Mouse (Mus musculus): ENCODE data around the gene Rps6ka2. TPM values are rescaled to one million over a fixed set of nuclear protein-coding genes. Genes with fewer than 3 reads are reported as not detected.
"Not testable (repeated sequence)": the region's sequence is repeated elsewhere in the genome, so short reads cannot be mapped to it uniquely, and the experiment has no call there.

Rps6ka2 gene
- total RNA-seq, 2 experiments from 2014 or later: 21.2 to 32.6 TPM

GRCm38 (mm10) chr17:7168961-7169626 is 821 bp upstream of the Rps6ka2 start:
- peak; percentile 61 for ATAC-seq (replicated peaks; ENCODE audit: poor library complexity, severe bottlenecking)

GRCm38 (mm10) chr17:7170304-7171295 is 685 bp downstream of the Rps6ka2 start:
- ATAC-seq (replicated peaks; ENCODE audit: poor library complexity, severe bottlenecking): no peak

GRCm38 (mm10) chr17:7173331-7174028 is 3.6 kb downstream of the Rps6ka2 start:
- ATAC-seq (replicated peaks; ENCODE audit: poor library complexity, severe bottlenecking): no peak

DNA sequence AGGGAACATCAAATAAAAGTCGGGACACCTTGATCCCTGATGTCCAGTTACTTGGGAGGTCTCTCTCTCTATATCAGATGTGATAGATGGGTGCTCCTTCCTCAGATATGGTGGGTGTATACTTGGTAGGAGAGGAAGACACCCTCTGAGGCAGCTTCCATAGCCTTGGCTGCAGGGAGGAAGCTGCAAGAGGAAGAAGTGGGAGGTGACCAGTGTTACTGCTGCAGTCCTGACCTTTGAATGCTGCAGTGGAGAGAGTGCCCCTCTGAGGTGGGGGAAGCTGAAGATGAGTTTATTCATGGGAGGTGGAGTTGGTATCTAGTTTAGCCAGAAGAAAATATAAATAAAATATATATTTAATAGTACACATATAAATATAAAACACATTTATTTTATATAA is 5.4 kb downstream of the Rps6ka2 start:
- 0 out of 2 replicates have a peak, but pooled peaks have one; percentile 23 for ATAC-seq (replicated peaks; ENCODE audit: poor library complexity, severe bottlenecking)

DNA sequence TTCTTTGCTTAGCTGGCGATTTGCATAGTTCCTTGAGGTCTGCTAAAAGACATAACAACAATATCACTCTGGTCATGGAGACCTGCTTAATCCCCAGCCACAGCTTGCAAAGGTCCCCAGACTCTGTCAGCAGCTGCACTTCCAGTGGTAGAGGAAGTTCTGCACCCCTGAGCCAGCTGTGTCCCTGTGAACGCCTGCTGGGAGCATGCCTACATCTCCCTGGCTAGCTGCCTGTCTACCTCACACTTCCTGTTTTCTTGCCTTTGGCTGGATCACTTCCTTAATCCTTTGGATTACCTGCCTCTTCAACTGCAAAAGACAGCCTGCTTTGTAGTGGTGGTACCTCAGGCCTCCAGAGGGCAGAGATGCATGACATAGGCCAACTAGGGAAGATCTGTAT is 6.5 kb downstream of the Rps6ka2 start:
- ATAC-seq (replicated peaks; ENCODE audit: poor library complexity, severe bottlenecking): peak; percentile 94

DNA sequence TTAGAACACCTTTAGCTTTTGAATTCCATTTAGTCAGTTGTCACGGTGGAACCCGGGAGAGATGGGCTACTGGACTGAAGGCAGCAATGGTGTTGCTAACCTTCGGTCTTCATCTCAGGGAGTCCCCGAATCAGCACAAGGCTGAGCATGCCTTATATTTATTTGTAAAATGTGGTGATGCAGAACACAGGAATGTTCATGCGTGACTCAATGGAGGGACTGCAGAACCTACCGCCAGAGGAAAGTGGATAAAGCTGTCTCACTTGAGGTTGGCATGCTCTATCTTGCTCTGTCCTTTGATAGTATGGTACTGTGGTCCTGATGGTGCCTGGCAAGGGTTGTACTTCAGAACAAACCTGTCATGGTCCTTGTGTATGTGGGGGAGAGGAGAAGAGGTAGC is 8.3 kb downstream of the Rps6ka2 start:
- no peak for ATAC-seq (replicated peaks; ENCODE audit: poor library complexity, severe bottlenecking)

- ATAC-seq (replicated peaks; ENCODE audit: poor library complexity, severe bottlenecking): no peak
Observed at GRCm38 (mm10) chr17:7182187-7182586, 12.3 kb downstream of the Rps6ka2 start.

DNA sequence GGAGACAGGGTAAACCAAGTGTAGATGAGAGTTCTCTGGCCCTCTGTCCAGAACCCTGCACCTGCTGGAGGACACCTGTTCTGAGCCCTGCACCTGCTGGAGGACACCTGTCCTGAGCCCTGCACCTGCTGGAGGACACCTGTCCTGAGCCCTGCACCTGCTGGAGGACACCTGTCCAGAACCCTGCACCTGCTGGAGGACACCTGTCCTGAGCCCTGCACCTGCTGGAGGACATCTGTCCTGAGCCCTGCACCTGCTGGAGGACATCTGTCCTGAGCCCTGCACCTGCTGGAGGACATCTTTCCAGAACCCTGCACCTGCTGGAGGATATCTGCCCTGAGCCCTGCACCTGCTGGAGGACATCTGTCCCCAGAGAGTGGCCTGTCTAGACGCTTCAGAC is 17.1 kb downstream of the Rps6ka2 start:
- ATAC-seq (replicated peaks; ENCODE audit: poor library complexity, severe bottlenecking): not testable (repeated sequence)

DNA sequence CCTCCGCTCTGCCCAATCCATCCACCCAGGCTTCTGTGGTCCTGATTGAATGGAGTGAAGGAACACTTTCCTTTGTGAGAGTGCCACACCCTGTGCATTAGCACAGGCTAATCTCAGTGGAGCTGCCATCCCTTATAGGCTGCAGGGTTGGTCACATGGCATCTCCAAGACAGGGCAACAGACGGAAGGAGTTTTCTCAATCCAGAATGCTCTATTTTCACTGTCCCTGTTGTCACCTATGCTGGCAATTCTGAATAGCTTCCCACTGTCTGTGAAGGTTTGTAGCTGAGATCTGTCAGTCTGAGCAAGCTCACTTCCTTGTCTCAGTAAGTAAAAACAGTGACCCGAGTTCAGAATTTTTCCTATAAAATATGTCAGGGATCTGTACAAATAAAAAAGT is 19.5 kb downstream of the Rps6ka2 start:
- no peak for ATAC-seq (replicated peaks; ENCODE audit: poor library complexity, severe bottlenecking)

GRCm38 (mm10) chr17:7189975-7190374 is 20.1 kb downstream of the Rps6ka2 start:
- no peak for ATAC-seq (replicated peaks; ENCODE audit: poor library complexity, severe bottlenecking)

DNA sequence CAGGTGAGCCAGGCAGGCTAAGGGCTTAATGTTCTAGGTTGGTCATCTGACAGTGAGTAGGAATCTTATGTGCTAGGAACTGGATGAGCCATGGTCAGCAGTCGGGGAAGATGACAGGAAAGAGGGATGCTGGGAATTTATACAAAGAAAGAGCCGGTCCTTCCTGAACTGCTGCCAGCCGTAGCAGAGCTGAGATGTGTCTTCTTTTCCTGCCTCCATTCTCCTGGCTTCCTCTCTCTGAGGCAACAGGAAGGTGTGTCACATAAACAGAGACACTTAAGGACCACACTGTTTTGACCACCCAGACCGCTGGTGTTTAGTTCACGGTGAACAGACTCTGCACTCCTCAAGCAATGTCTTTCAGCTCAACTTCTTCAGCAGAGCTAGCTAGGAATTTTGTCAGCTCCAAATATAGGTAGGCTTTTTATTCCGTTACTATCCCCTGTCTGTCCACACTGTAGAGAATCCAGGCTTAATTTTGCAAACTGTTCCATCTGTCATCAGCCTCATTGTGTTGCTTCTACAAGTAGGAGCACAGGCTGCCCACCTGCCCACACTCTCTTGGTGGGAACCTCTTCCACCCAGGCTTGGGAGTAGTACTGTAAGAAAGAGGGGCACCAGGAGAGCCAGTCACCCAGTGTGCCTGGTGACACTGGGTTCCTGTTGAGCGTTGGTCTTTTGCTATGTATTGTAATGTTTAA is 24.4 kb downstream of the Rps6ka2 start:
- ATAC-seq (replicated peaks; ENCODE audit: poor library complexity, severe bottlenecking): no peak

GRCm38 (mm10) chr17:7197121-7197925 is 27.4 kb downstream of the Rps6ka2 start:
- no peak for ATAC-seq (replicated peaks; ENCODE audit: poor library complexity, severe bottlenecking)

- ATAC-seq (replicated peaks; ENCODE audit: poor library complexity, severe bottlenecking): no peak
Observed at GRCm38 (mm10) chr17:7204771-7205406, 35.0 kb downstream of the Rps6ka2 start.

- peak; percentile 43; the same call in 1 of the 2 replicates for ATAC-seq (replicated peaks; ENCODE audit: poor library complexity, severe bottlenecking)
Observed at GRCm38 (mm10) chr17:7206434-7207145, 36.7 kb downstream of the Rps6ka2 start.

DNA sequence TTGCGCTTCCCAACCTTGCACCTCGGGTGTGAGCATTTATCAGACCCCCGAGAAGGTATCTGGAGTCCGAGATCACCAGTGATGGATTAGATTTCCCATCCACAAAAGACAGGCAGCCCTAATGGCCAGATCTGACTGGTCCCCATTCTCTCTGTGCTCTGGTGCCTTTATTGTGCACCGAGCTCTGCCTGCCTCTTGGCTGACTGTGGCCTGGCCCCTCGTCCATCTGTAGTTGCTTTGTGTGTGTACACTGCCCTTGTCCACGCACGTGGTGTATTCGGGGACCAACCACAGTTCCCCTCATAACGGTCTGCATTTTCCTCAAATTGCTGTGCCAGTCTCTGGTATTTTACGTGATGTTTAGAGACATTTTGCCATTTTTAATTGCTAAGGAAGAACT is 40.7 kb downstream of the Rps6ka2 start:
- no peak for ATAC-seq (replicated peaks; ENCODE audit: poor library complexity, severe bottlenecking)

DNA sequence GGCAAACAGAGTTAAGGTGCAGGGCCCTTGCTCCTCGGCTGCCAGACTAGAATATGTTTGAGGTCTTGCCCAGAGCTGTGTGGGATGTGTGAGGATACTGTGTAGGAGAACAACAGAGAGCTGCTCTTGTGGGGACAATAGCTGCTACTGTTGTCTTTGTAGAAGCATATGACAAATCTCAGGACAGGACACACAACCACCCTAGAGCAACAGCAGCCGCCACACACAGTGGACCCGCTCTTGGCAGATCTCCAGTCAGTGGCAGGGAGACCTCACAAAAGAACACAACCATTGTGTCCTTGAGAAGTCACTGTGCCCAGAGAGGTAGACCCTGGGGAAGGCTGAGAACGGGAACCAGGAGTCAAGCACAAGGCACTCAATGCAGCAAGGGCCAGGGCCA is 42.0 kb downstream of the Rps6ka2 start:
- ATAC-seq (replicated peaks; ENCODE audit: poor library complexity, severe bottlenecking): no peak

DNA sequence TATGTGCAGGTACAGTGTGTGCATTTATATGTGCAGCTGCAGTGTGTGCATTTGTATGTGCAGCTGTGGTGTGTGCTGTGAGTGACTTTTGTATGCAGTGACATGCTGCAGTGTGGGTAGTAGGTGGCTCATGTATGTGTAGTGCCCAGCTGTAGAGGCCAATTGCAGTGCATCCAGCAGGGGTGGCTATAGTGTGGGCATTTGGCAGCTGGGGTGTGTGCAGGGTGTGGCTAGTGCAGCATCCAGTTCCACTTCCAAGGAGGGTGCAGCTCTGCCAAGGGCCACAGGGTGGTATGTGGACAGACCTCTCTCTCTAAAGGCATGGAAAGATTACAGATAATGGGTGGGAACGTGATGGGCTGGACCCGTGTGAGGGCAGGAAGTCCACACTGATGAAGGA is 43.3 kb downstream of the Rps6ka2 start:
- ATAC-seq (replicated peaks; ENCODE audit: poor library complexity, severe bottlenecking): no peak

- ATAC-seq (replicated peaks; ENCODE audit: poor library complexity, severe bottlenecking): no peak
Observed at GRCm38 (mm10) chr17:7214061-7214460, 44.1 kb downstream of the Rps6ka2 start.

Measured in granulocyte monocyte progenitor cell, adult 5-6 weeks (primary cell).